8 mouse cellular contexts compared by ENCODE assay signal in genomic region chr10:127311476-127312355, GRCm38 (mm10). TPM values are rescaled to one million over a fixed set of nuclear protein-coding genes. Genes with fewer than 3 reads are reported as not detected.
DNase-seq lines count a peak whose midpoint lies in the region; ATAC-seq and TF ChIP-seq lines count a peak whose summit lies in the region.

Gene Mars, minus strand, starts transcription at chr10:127311786.

- peak; percentile 93 for DNase-seq in c-Kit-negative CD71-positive TER-119-positive erythroid progenitor cells, embryonic 14.5 days (ENCODE audit: low read depth, low spot score)
- peak; percentile 95 for DNase-seq in forebrain, embryonic 10.5 days (ENCODE audit: extremely low spot score, low spot score)
- peak; percentile 95 to 97 for DNase-seq in kidney, postnatal 25 days
- peak; percentile 93 to 95 (median 94) for DNase-seq in liver, embryonic 14.5 days (ENCODE audit: low read depth in 3 of 3, low spot score in 3 of 3)
- peak; percentile 93 for DNase-seq in neural tube, embryonic 11.5 days (ENCODE audit: low spot score)
- DNase-seq in stomach, postnatal 0 days (ENCODE audit: low spot score), result peak; percentile 93

- H3K4me3 ChIP-seq in forebrain, embryonic 10.5 days, result peak within 1 kb of the TSS; percentile 84
- peak within 1 kb of the TSS; percentile 92 for H3K4me3 ChIP-seq in heart, embryonic 15.5 days
- H3K4me3 ChIP-seq in liver, embryonic 14.5 days (ENCODE audit: insufficient read depth in 1 of 2, low read depth in 2 of 2, low read length in 2 of 2), result peak within 1 kb of the TSS; percentile 94 to 98
- H3K4me3 ChIP-seq in neural tube, embryonic 11.5 days (ENCODE audit: low read depth, low read length), result peak within 1 kb of the TSS; percentile 70
- H3K4me3 ChIP-seq in stomach, postnatal 0 days (ENCODE audit: low read depth, low read length), result peak within 1 kb of the TSS; percentile 72

- H3K36me3 ChIP-seq in forebrain, embryonic 10.5 days (replicated peaks), result peaks cover 36% of the 10 kb centered on the region
- peaks cover 25% of the 10 kb centered on the region for H3K36me3 ChIP-seq in heart, embryonic 15.5 days
- H3K36me3 ChIP-seq in liver, embryonic 14.5 days (replicated peaks; ENCODE audit: control insufficient read depth, insufficient read depth, low read depth), result peaks cover 32% of the 10 kb centered on the region
- H3K36me3 ChIP-seq in neural tube, embryonic 11.5 days (ENCODE audit: control insufficient read depth, insufficient read depth, low read length), result peaks cover 13% of the 10 kb centered on the region
- peaks cover 11% of the 10 kb centered on the region; the same call in 1 of the 2 replicates for H3K36me3 ChIP-seq in stomach, postnatal 0 days (ENCODE audit: control insufficient read depth, insufficient read depth, low read length)

- H3K27ac ChIP-seq in forebrain, embryonic 10.5 days, result peak within 1 kb of the TSS; percentile 94
- peak within 1 kb of the TSS; percentile 82 for H3K27ac ChIP-seq in heart, embryonic 15.5 days
- H3K27ac ChIP-seq in liver, embryonic 14.5 days, result peak within 1 kb of the TSS; percentile 86
- peak within 1 kb of the TSS; percentile 24; the same call in 1 of the 2 replicates for H3K27ac ChIP-seq in neural tube, embryonic 11.5 days (ENCODE audit: low read depth, low read length)
- H3K27ac ChIP-seq in stomach, postnatal 0 days (replicated peaks), result peak within 1 kb of the TSS; percentile 81

- H3K9ac ChIP-seq in heart, embryonic 15.5 days, result peak within 1 kb of the TSS; percentile 92
- H3K9ac ChIP-seq in liver, embryonic 14.5 days (replicated peaks), result peak within 1 kb of the TSS; percentile 97
- H3K9ac ChIP-seq in neural tube, embryonic 11.5 days (ENCODE audit: low read length), result peak within 1 kb of the TSS; percentile 77
- H3K9ac ChIP-seq in stomach, postnatal 0 days (ENCODE audit: low read length), result peak within 1 kb of the TSS; percentile 80

- TF ChIP-seq CTCF in liver, embryonic 14.5 days (IDR thresholded peaks at IDR 0.05; ENCODE audit: low read depth), result no peak
- no peak for TF ChIP-seq CTCF in stomach, postnatal 0 days (IDR thresholded peaks at IDR 0.05; ENCODE audit: low read depth)

- WGBS in forebrain, embryonic 10.5 days, result under 1% methylated on average over 65 of the region's 65 CpGs
- under 1% methylated on average over 65 of the region's 65 CpGs for WGBS in heart, embryonic 15.5 days
- under 1% methylated on average over 65 of the region's 65 CpGs for WGBS in liver, embryonic 14.5 days (ENCODE audit: insufficient replicate concordance)
- WGBS in neural tube, embryonic 11.5 days, result under 1% methylated on average over 65 of the region's 65 CpGs
- 0% methylated on average over 65 of the region's 65 CpGs for WGBS in stomach, postnatal 0 days

- no peaks in the 10 kb centered on the region for H3K27me3 ChIP-seq in forebrain, embryonic 10.5 days (ENCODE audit: poor library complexity, severe bottlenecking)
- no peaks in the 10 kb centered on the region for H3K27me3 ChIP-seq in heart, embryonic 15.5 days
- H3K27me3 ChIP-seq in liver, embryonic 14.5 days (ENCODE audit: control insufficient read depth, insufficient read depth, low read length), result no peaks in the 10 kb centered on the region
- no peaks in the 10 kb centered on the region for H3K27me3 ChIP-seq in neural tube, embryonic 11.5 days (ENCODE audit: control insufficient read depth, insufficient read depth, low read length)
- no peaks in the 10 kb centered on the region for H3K27me3 ChIP-seq in stomach, postnatal 0 days (ENCODE audit: control insufficient read depth, insufficient read depth, low read length)

- peak; percentile 41 for TF ChIP-seq EP300 in liver, embryonic 14.5 days (IDR thresholded peaks at IDR 0.05; ENCODE audit: low read depth)
- TF ChIP-seq EP300 in stomach, postnatal 0 days (optimal IDR thresholded peaks at IDR 0.05), result no peak

- no peaks in the 10 kb centered on the region for H3K9me3 ChIP-seq in forebrain, embryonic 10.5 days
- H3K9me3 ChIP-seq in heart, embryonic 15.5 days (replicated peaks), result no peaks in the 10 kb centered on the region
- H3K9me3 ChIP-seq in liver, embryonic 14.5 days (ENCODE audit: control insufficient read depth, low read length), result no peaks in the 10 kb centered on the region
- no peaks in the 10 kb centered on the region for H3K9me3 ChIP-seq in neural tube, embryonic 11.5 days (ENCODE audit: control insufficient read depth, low read length)
- H3K9me3 ChIP-seq in stomach, postnatal 0 days (ENCODE audit: control insufficient read depth, low read length), result no peaks in the 10 kb centered on the region

- peak within 1 kb of the TSS; percentile 79 for H3K4me2 ChIP-seq in heart, embryonic 15.5 days
- H3K4me2 ChIP-seq in liver, embryonic 14.5 days (ENCODE audit: low read depth), result peak within 1 kb of the TSS; percentile 71
- peak within 1 kb of the TSS; percentile 61 for H3K4me2 ChIP-seq in neural tube, embryonic 11.5 days (ENCODE audit: low read depth)
- H3K4me2 ChIP-seq in stomach, postnatal 0 days (replicated peaks; ENCODE audit: low read depth), result peak within 1 kb of the TSS; percentile 77

- peaks cover 13% of the 10 kb centered on the region for H3K4me1 ChIP-seq in forebrain, embryonic 10.5 days
- H3K4me1 ChIP-seq in heart, embryonic 15.5 days (replicated peaks), result peaks cover 19% of the 10 kb centered on the region
- peaks cover 16 to 22% of the 10 kb centered on the region in 2 experiments for H3K4me1 ChIP-seq in liver, embryonic 14.5 days (replicated peaks; ENCODE audit: control insufficient read depth in 2 of 2, insufficient read depth in 2 of 2, low read length in 1 of 2)
- 0 out of 2 replicates have a peak, but pooled peaks cover 6% of the 10 kb centered on the region for H3K4me1 ChIP-seq in neural tube, embryonic 11.5 days (ENCODE audit: control insufficient read depth, insufficient read depth, low read length)
- no peaks in the 10 kb centered on the region for H3K4me1 ChIP-seq in stomach, postnatal 0 days (replicated peaks; ENCODE audit: control insufficient read depth, insufficient read depth)

- ATAC-seq in CD4-positive, CD25-positive, alpha-beta regulatory T cell, adult 4 months, result peak; percentile 91
- peak; percentile 96 for ATAC-seq in heart, embryonic 15.5 days (replicated peaks; ENCODE audit: insufficient number of reproducible peaks, insufficient read depth, low FRiP score, low read depth)
- ATAC-seq in liver, embryonic 14.5 days (ENCODE audit: insufficient read depth), result peak; percentile 93
- peak; percentile 94 for ATAC-seq in neural tube, embryonic 11.5 days (ENCODE audit: insufficient read depth, low FRiP score, low TSS enrichment)
- peak; percentile 95 for ATAC-seq in stomach, postnatal 0 days (ENCODE audit: low FRiP score, low TSS enrichment)

RNA-seq across cellular contexts. Expression of gene Mars, which starts in this region (rescaled TPM):
- polyA plus RNA-seq in CD4-positive, CD25-positive, alpha-beta regulatory T cell, adult 4 months (2017; shearing (Covaris generic)), result 10 to 100 TPM; 20.4 to 33.2 TPM
- polyA plus RNA-seq in forebrain, embryonic 10.5 days (2016; fragmentation: Nextera tagmentation; extraction: Ambion mirVana), result 191 and 202 TPM in 2 replicates
- polyA plus RNA-seq in heart, embryonic 15.5 days (2015; fragmentation: Nextera tagmentation; extraction: Ambion mirVana), result 75.4 and 78.4 TPM in 2 replicates
- polyA plus RNA-seq in liver, embryonic 14.5 days (2012; rRNA removed), result 53.6 and 63.4 TPM in 2 replicates
- polyA plus RNA-seq in liver, embryonic 14.5 days (2014; fragmentation: Nextera tagmentation; extraction: Ambion mirVana), result 101 and 115 TPM in 2 replicates
- polyA plus RNA-seq in neural tube, embryonic 11.5 days (2014; fragmentation: Nextera tagmentation; extraction: Ambion mirVana), result 164 and 166 TPM in 2 replicates
- polyA plus RNA-seq in stomach, postnatal 0 days (2015; fragmentation: Nextera tagmentation; extraction: Ambion mirVana), result 66.6 and 70.4 TPM in 2 replicates

Comparison
In these comparisons a context has a peak if more than half of its experiments do, and no peak if none do; other contexts are left out.
1. Peak in every context shown above with its lines: DNase-seq, ATAC-seq, H3K4me3 ChIP-seq and H3K27ac ChIP-seq.
2. H3K27ac ChIP-seq: peak in every context shown above with its lines; median percentile 94 in forebrain, embryonic 10.5 days; 86 in liver, embryonic 14.5 days; 82 in heart, embryonic 15.5 days; 81 in stomach, postnatal 0 days; 24 in neural tube, embryonic 11.5 days.